Mouse (Mus musculus) stomach, embryonic 16.5 days (tissue): ENCODE results near the gene Olfr60. TPM values are rescaled to one million over a fixed set of nuclear protein-coding genes. Genes with fewer than 3 reads are reported as not detected.

Source experiments
- ATAC-seq: fragments of 200-750 bp; cut with Nextera tagmentation; 2 replicates; pipeline ENCODE4 v1.8.0; 2017; ENCODE audit warnings: moderate number of reproducible peaks, moderate TSS enrichment; ENCODE audit not compliant: insufficient read depth, low FRiP score
- H3K27ac ChIP-seq: fragments of 300-500 bp; sonication (generic); 2 replicates; pipeline ENCODE4 v1.5.1; 2014; ENCODE audit warnings: low read length
- H3K27me3 ChIP-seq: fragments of 300-500 bp; sonication (generic); 2 replicates; pipeline ENCODE4 v1.6.1; 2014; ENCODE audit warnings: low read length, control low read depth, mixed read lengths; ENCODE audit not compliant: control insufficient read depth, insufficient read depth
- H3K36me3 ChIP-seq: fragments of 300-500 bp; sonication (generic); 2 replicates; pipeline ENCODE4 v1.6.1; 2014; ENCODE audit warnings: low read length; ENCODE audit not compliant: control insufficient read depth, insufficient read depth
- H3K4me1 ChIP-seq: fragments of 300-500 bp; sonication (generic); 2 replicates; pipeline ENCODE4 v1.6.1; 2014; ENCODE audit warnings: low read length, control low read depth, mixed read lengths; ENCODE audit not compliant: control insufficient read depth, insufficient read depth
- H3K4me2 ChIP-seq: fragments of 300-500 bp; sonication (generic); 2 replicates; pipeline ENCODE4 v1.6.1; 2014; ENCODE audit warnings: low read depth, low read length, mixed read lengths
- H3K4me3 ChIP-seq: fragments of 300-500 bp; sonication (generic); replicated peaks from 2 replicates; pipeline ENCODE4 v1.5.1; 2014; ENCODE audit warnings: mild to moderate bottlenecking, low read length
- H3K9ac ChIP-seq: fragments of 300-500 bp; sonication (generic); 2 replicates; pipeline ENCODE4 v1.6.1; 2014; ENCODE audit warnings: low read length
- H3K9me3 ChIP-seq: fragments of 300-500 bp; sonication (generic); replicated peaks from 2 replicates; pipeline ENCODE4 v1.6.1; 2016; ENCODE audit warnings: low read length, control low read depth; ENCODE audit not compliant: control insufficient read depth
- WGBS: fragments of 180-500 bp; shearing (Covaris S2); extraction: QIAGEN DNeasy Blood & Tissue Kit; methylation state at CpG from one replicate; pipeline ENCODE4 v1.1.7; 2014; 5-methylcytosine and 5-hydroxymethylcytosine counted together
- polyA plus RNA-seq: library from polyadenylated mRNA; unstranded; fragments of >200 nt; fragmentation: Nextera tagmentation; extraction: Ambion mirVana; gene quantifications from 2 replicates; pipeline ENCODE4 v1.2.1, GENCODE M21; 2015

Gene Olfr60
- polyA plus RNA-seq, 1 experiment from 2014 or later = not detected

DNA sequence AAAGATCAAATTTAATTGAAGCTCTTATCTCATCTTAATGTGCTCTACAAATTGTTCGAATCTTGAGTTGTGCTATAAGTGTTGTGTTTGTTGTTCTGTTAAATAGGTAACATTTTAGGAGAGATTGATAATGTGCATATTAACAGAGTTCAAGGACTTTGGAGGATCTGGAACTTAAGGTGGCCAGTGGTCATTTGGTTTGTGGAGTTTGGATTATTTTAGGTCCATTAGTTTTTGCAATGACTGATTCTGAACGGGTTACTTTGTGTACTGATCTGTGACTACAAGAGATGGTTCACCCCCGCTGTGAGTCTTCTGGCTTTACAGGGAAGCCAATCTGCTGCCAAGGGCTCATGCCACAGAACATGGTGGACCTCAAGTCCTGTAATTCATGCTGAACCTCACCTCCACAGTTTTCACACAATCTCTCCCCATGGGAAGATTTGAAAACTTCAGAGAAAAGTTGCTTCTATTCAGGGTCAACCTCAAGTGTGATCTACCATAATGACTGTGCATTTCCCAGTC, 41.5 kb downstream of the Olfr60 start:
- 87% methylated on average over 3 of the region's 3 CpGs for WGBS
- no peaks in the 10 kb centered on the region for H3K9me3 ChIP-seq
- no peak overlapping the region for H3K9ac ChIP-seq
- H3K4me1 ChIP-seq = no peaks in the 10 kb centered on the region
- no peaks in the 10 kb centered on the region for H3K27me3 ChIP-seq
- H3K36me3 ChIP-seq = no peaks in the 10 kb centered on the region
- H3K4me3 ChIP-seq = no peak overlapping the region
- ATAC-seq = no peak
- no peak overlapping the region for H3K27ac ChIP-seq
- H3K4me2 ChIP-seq = no peak overlapping the region

DNA sequence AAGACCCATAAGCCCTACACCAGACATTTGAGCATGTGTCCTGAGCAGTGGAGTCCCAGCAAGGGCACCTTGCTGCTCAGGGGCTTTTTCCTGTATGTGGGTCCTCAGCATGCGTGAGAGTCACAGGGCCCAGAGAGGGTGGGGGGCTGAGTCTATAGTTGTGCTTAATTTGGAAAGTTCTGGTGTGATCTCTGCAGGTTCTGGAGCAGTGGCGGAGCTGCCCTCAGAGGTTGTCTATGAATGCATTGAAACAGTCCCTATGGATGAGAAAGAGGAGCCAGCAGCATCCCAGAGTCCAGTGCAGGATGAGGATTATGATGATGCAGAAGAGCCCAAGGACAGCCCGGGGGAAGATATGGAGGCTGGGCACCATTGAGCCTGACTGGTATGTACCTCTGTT, 62.1 kb downstream of the Olfr60 start:
- no peaks in the 10 kb centered on the region for H3K9me3 ChIP-seq
- no peaks in the 10 kb centered on the region for H3K36me3 ChIP-seq
- H3K27me3 ChIP-seq = no peaks in the 10 kb centered on the region
- no peak overlapping the region for H3K27ac ChIP-seq
- 90% methylated on average over 3 of the region's 3 CpGs for WGBS
- H3K9ac ChIP-seq = no peak overlapping the region
- no peak for ATAC-seq
- H3K4me3 ChIP-seq = no peak overlapping the region
- no peak overlapping the region for H3K4me2 ChIP-seq
- no peaks in the 10 kb centered on the region for H3K4me1 ChIP-seq

DNA sequence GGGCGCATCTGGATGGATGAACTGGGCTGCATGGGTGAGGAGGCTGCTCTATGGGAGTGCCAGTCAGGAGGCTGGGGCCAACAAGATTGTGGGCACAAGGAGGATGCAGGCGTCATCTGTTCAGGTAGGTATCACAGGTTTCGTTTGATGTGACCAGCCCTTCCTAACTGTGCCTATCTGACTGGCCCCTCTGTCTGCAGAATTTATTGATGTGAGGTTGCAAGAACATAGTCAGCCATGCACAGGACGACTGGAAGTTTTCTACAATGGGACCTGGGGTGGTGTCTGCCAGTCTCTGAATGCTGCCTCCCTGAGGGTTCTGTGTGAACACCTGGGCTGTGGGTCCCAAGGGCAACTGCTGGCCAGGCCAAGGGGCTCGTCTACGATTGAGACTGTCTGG, 64.6 kb downstream of the Olfr60 start:
- Histone ChIP-seq H3K4me3 (no peak overlapping the region), H3K27ac (no peak overlapping the region), H3K9ac (no peak overlapping the region), H3K9me3 (no peaks in the 10 kb centered on the region), H3K36me3 (no peaks in the 10 kb centered on the region), H3K4me2 (no peak overlapping the region), H3K27me3 (no peaks in the 10 kb centered on the region), H3K4me1 (no peaks in the 10 kb centered on the region)
- no peak for ATAC-seq
- WGBS = 76% methylated on average over 6 of the region's 6 CpGs

DNA sequence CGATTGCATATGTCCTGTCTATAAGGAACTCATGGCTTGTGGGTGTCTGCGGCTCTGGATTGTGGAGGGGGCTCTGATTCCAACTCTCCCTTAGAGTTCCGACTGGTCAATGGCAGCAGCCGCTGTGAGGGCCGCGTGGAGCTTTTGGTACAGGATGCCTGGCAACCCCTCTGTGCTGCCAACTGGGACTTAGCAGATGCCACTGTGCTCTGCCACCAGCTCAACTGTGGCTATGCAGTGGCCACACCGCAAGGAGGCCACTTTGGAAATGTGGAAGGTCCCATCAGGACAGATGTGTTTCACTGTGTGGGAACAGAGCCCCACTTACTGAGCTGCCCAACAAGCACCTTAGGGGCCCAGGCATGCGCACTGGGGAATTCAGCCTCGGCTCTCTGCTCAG, 65.7 kb downstream of the Olfr60 start:
- no peak overlapping the region for H3K9ac ChIP-seq
- no peak overlapping the region for H3K4me3 ChIP-seq
- 83% methylated on average over 9 of the region's 9 CpGs for WGBS
- no peaks in the 10 kb centered on the region for H3K27me3 ChIP-seq
- no peak overlapping the region for H3K4me2 ChIP-seq
- no peak overlapping the region for H3K27ac ChIP-seq
- H3K9me3 ChIP-seq = no peaks in the 10 kb centered on the region
- no peaks in the 10 kb centered on the region for H3K36me3 ChIP-seq
- no peak for ATAC-seq
- H3K4me1 ChIP-seq = no peaks in the 10 kb centered on the region

Other genes with a start within 250 kb of the Olfr60 start
- gene Paox, start 245.9 kb downstream of the Olfr60 start, polyA plus RNA-seq = 31.4 and 31.9 TPM in 2 replicates
- 156 and 158 TPM in 2 replicates for gene Echs1, start 245.2 kb downstream of the Olfr60 start, polyA plus RNA-seq
- 20.2 and 22.8 TPM in 2 replicates for gene Mtg1, start 224.1 kb downstream of the Olfr60 start, polyA plus RNA-seq
- gene Sprn, start 206.8 kb downstream of the Olfr60 start, polyA plus RNA-seq = 0.96 and 1.1 TPM in 2 replicates
- not detected in 2 replicates for gene Olfr522, start 196.9 kb downstream of the Olfr60 start, polyA plus RNA-seq
- not detected in 2 replicates for gene Olfr523, start 188.5 kb downstream of the Olfr60 start, polyA plus RNA-seq
- gene Olfr524, start 155.7 kb downstream of the Olfr60 start, polyA plus RNA-seq = not detected in 2 replicates
- gene Cd163l1, start 143.4 kb downstream of the Olfr60 start, polyA plus RNA-seq = 0.10 and 0.15 TPM in 2 replicates
- gene 5830411N06Rik, start 114.4 kb downstream of the Olfr60 start, polyA plus RNA-seq = not detected in 2 replicates
- not detected in 2 replicates for gene Olfr525, start 40.8 kb downstream of the Olfr60 start, polyA plus RNA-seq
- gene Olfr527, start 27.7 kb downstream of the Olfr60 start, polyA plus RNA-seq = not detected in 2 replicates
- gene Olfr530, start 14.7 kb upstream of the Olfr60 start, polyA plus RNA-seq = not detected in 2 replicates
- not detected in 2 replicates for gene Olfr531, start 41.2 kb upstream of the Olfr60 start, polyA plus RNA-seq
- not detected in 2 replicates for gene Olfr532, start 60.0 kb upstream of the Olfr60 start, polyA plus RNA-seq
- gene Olfr533, start 101.7 kb upstream of the Olfr60 start, polyA plus RNA-seq = not detected in 2 replicates
- gene Olfr535, start 122.5 kb upstream of the Olfr60 start, polyA plus RNA-seq = not detected in 2 replicates
- gene Olfr536, start 145.7 kb upstream of the Olfr60 start, polyA plus RNA-seq = not detected in 2 replicates
- gene Olfr538, start 206.2 kb upstream of the Olfr60 start, polyA plus RNA-seq = not detected in 2 replicates
- gene Olfr46, start 239.6 kb upstream of the Olfr60 start, polyA plus RNA-seq = 0.01 and 0.02 TPM in 2 replicates